Mouse (Mus musculus): Measurements from ENCODE around the gene Gm42906. TPM values are rescaled to one million over a fixed set of nuclear protein-coding genes. Genes with fewer than 3 reads are reported as not detected.

Gm42906 gene
- total and polyA plus RNA-seq, 2 experiments from 2014 or later, result not detected

GRCm38 (mm10) chr5:151059772-151060171, 368.2 kb downstream of the Gm42906 start:
- no peak for ATAC-seq
- no peaks in the 10 kb centered on the region for H3K27me3 ChIP-seq (ENCODE audit: insufficient read depth, low read length)
- no peaks in the 10 kb centered on the region for H3K9me3 ChIP-seq (ENCODE audit: low read length)
- H3K4me3 ChIP-seq (ENCODE audit: low read depth, low read length), result no peak overlapping the region
- H3K27ac ChIP-seq (ENCODE audit: low read depth, low read length), result no peak overlapping the region
- TF ChIP-seq CTCF (IDR thresholded peaks at IDR 0.05; ENCODE audit: low read depth), result no peak
- DNase-seq, result no peak
- no peaks in the 10 kb centered on the region for H3K4me1 ChIP-seq (ENCODE audit: insufficient read depth)
- WGBS, result 71% methylated on average over 5 of the region's 5 CpGs
- H3K36me3 ChIP-seq (ENCODE audit: insufficient read depth), result no peaks in the 10 kb centered on the region
- no peak overlapping the region for H3K9ac ChIP-seq
- H3K4me2 ChIP-seq (ENCODE audit: low read depth), result no peak overlapping the region

DNA sequence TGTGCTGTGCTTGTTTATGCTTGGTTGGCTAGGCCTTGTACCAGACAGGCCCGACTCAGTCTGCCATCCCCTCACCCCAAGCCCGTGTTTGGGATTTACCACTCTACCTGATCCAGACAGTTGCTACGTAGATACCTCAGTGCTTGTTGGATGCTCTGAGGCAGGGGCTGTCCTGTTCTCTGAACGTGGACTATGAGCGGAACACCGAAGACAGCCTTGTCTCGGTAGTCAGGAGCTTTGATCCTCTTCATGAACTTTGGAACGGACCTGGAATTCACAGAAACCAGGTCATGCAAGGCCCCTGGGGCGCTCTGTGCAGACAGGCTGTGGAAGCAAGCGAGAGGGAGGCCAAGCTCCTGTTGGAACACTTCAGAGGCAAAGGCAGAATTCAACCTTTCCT, 368.6 kb downstream of the Gm42906 start:
- Histone ChIP-seq H3K9ac (no peak overlapping the region), H3K4me2 (ENCODE audit: low read depth) (no peak overlapping the region), H3K27ac (ENCODE audit: low read depth, low read length) (no peak overlapping the region), H3K9me3 (ENCODE audit: low read length) (no peaks in the 10 kb centered on the region), H3K36me3 (ENCODE audit: insufficient read depth) (no peaks in the 10 kb centered on the region), H3K4me3 (ENCODE audit: low read depth, low read length) (no peak overlapping the region), H3K4me1 (ENCODE audit: insufficient read depth) (no peaks in the 10 kb centered on the region), H3K27me3 (ENCODE audit: insufficient read depth, low read length) (no peaks in the 10 kb centered on the region)
- ATAC-seq (no peak), DNase-seq (no peak)
- 90% methylated on average over 10 of the region's 10 CpGs for WGBS
- no peak for TF ChIP-seq CTCF (IDR thresholded peaks at IDR 0.05; ENCODE audit: low read depth)

- Histone ChIP-seq H3K27me3 (ENCODE audit: insufficient read depth, low read length) (no peaks in the 10 kb centered on the region), H3K4me2 (ENCODE audit: low read depth) (no peak overlapping the region), H3K9ac (no peak overlapping the region), H3K4me3 (ENCODE audit: low read depth, low read length) (no peak overlapping the region), H3K27ac (ENCODE audit: low read depth, low read length) (no peak overlapping the region), H3K4me1 (ENCODE audit: insufficient read depth) (no peaks in the 10 kb centered on the region), H3K9me3 (ENCODE audit: low read length) (no peaks in the 10 kb centered on the region), H3K36me3 (ENCODE audit: insufficient read depth) (no peaks in the 10 kb centered on the region)
- DNase-seq (no peak), ATAC-seq (no peak)
- no peak for TF ChIP-seq CTCF (IDR thresholded peaks at IDR 0.05; ENCODE audit: low read depth)
- 93% methylated on average over 5 of the region's 5 CpGs for WGBS
These were observed 370.2 kb downstream of the Gm42906 start for GRCm38 (mm10) chr5:151057716-151058115.

- no peaks in the 10 kb centered on the region for H3K36me3 ChIP-seq (ENCODE audit: insufficient read depth)
- H3K4me1 ChIP-seq (ENCODE audit: insufficient read depth), result no peaks in the 10 kb centered on the region
- no peak overlapping the region for H3K27ac ChIP-seq (ENCODE audit: low read depth, low read length)
- no peaks in the 10 kb centered on the region for H3K27me3 ChIP-seq (ENCODE audit: insufficient read depth, low read length)
- TF ChIP-seq CTCF (IDR thresholded peaks at IDR 0.05; ENCODE audit: low read depth), result no peak
- no peak overlapping the region for H3K4me3 ChIP-seq (ENCODE audit: low read depth, low read length)
- peak; percentile 8; the same call in 1 of the 2 replicates for ATAC-seq
- no peak overlapping the region for H3K4me2 ChIP-seq (ENCODE audit: low read depth)
- DNase-seq, result no peak
- H3K9ac ChIP-seq, result no peak overlapping the region
- WGBS, result 79% methylated on average over 6 of the region's 6 CpGs
- H3K9me3 ChIP-seq (ENCODE audit: low read length), result no peaks in the 10 kb centered on the region
These were observed 371.1 kb downstream of the Gm42906 start for GRCm38 (mm10) chr5:151056920-151057294.

DNA sequence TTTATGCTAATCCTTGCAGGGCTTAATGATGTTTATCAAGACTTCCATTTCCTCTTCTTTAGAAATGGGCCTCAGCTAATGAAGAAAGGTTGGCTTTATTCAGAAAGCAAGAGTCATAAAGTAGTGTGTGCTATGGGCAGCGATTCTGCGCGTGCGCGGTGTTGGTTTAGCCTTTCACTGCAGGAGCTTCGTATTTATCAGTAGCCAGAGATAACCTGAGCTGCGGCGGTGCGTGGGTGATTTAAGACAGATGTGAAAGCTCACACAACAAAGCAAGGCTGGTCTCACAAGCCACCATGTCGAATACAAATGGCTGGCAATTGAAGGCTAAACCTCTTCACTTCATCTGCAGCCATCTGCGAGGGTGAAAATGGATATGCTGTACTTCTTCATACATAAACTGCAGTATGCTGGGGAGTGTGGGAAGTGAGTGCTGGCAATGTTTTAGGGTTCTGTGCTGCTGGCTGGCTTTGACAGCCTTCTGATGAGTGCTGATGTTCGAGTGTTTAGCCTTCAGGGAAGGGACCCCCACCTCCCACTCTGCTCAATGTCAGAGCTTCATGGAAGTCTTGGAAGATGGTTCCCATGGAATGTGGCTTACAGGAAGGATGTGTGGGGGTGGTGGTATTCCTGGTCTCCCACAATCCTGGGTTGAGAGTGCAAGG, 371.6 kb downstream of the Gm42906 start:
- no peak for DNase-seq
- no peak for TF ChIP-seq CTCF (IDR thresholded peaks at IDR 0.05; ENCODE audit: low read depth)
- Histone ChIP-seq H3K27ac (ENCODE audit: low read depth, low read length) (no peak overlapping the region), H3K4me3 (ENCODE audit: low read depth, low read length) (no peak overlapping the region), H3K27me3 (ENCODE audit: insufficient read depth, low read length) (no peaks in the 10 kb centered on the region), H3K4me2 (ENCODE audit: low read depth) (no peak overlapping the region), H3K4me1 (ENCODE audit: insufficient read depth) (no peaks in the 10 kb centered on the region), H3K36me3 (ENCODE audit: insufficient read depth) (no peaks in the 10 kb centered on the region), H3K9ac (no peak overlapping the region), H3K9me3 (ENCODE audit: low read length) (no peaks in the 10 kb centered on the region)
- 68% methylated on average over 12 of the region's 12 CpGs for WGBS
- peak; percentile 38; the same call in 1 of the 2 replicates for ATAC-seq

DNA sequence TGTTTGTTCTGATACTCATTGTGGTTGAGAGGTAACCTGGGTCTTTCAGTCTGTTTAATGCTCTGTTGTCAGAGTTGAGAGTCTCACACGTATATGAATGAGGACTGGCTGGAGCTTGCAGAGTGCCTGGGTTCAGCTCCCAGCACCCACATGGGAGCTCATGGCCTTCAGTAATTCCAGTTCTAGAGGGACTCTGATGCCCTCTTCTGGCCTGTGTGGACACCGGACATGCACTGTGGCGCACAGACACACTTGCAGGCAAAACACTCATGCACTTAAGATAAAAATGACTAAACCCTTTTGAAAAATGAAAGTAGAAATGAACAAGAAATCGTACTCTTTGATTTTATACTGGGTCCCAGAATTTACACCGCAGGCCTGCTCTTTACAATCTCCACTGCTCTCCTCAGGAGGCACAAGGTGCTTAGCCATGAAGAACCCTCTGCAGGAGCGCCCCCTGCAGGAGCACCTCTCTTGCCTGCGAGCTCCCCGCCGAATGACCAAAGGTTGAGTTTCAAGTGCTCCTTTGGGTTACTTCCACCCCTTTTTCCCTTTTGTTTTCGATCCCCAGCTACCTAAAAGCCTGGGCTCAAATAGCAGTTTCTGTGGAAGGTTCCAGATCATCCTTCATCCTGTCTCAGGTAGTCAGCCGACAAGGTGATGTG, 372.4 kb downstream of the Gm42906 start:
- DNase-seq (no peak), ATAC-seq (no peak)
- Histone ChIP-seq H3K27me3 (ENCODE audit: insufficient read depth, low read length) (no peaks in the 10 kb centered on the region), H3K27ac (ENCODE audit: low read depth, low read length) (no peak overlapping the region), H3K4me1 (ENCODE audit: insufficient read depth) (no peaks in the 10 kb centered on the region), H3K4me3 (ENCODE audit: low read depth, low read length) (no peak overlapping the region), H3K36me3 (ENCODE audit: insufficient read depth) (no peaks in the 10 kb centered on the region), H3K9ac (no peak overlapping the region), H3K9me3 (ENCODE audit: low read length) (no peaks in the 10 kb centered on the region), H3K4me2 (ENCODE audit: low read depth) (no peak overlapping the region)
- WGBS, result 91% methylated on average over 11 of the region's 11 CpGs
- 0 out of 2 replicates have a peak, but pooled peaks have one; percentile 12 for TF ChIP-seq CTCF (IDR thresholded peaks at IDR 0.05; ENCODE audit: low read depth)

DNA sequence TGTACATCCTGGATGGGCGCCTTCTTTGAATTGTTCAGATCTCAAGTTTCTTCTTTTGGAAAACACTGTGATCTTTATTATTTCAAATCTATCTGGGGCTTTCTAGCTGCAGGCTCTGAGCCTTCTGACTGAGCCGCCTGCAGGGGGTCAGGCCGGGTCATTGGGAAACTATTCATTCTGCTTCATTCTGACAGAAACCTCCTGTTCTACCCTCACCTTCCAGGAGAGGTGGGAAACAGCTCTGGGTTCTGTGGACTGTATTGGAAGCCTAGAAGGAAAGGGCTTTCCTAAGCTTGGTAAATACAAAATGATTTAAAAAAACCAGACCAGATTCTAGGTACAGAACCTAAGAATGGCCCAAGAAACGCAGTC, 373.2 kb downstream of the Gm42906 start:
- no peaks in the 10 kb centered on the region for H3K9me3 ChIP-seq (ENCODE audit: low read length)
- H3K27me3 ChIP-seq (ENCODE audit: insufficient read depth, low read length), result no peaks in the 10 kb centered on the region
- H3K4me3 ChIP-seq (ENCODE audit: low read depth, low read length), result no peak overlapping the region
- H3K36me3 ChIP-seq (ENCODE audit: insufficient read depth), result no peaks in the 10 kb centered on the region
- no peak overlapping the region for H3K4me2 ChIP-seq (ENCODE audit: low read depth)
- no peak overlapping the region for H3K27ac ChIP-seq (ENCODE audit: low read depth, low read length)
- 44% methylated on average over 4 of the region's 4 CpGs for WGBS
- no peak for DNase-seq
- no peaks in the 10 kb centered on the region for H3K4me1 ChIP-seq (ENCODE audit: insufficient read depth)
- no peak overlapping the region for H3K9ac ChIP-seq
- ATAC-seq, result no peak
- no peak for TF ChIP-seq CTCF (IDR thresholded peaks at IDR 0.05; ENCODE audit: low read depth)
